Mouse (Mus musculus): ENCODE data around the gene Cox5b. TPM values are rescaled to one million over a fixed set of nuclear protein-coding genes. Genes with fewer than 3 reads are reported as not detected.
A peak's percentile ranks its signal among the peaks of the same experiment; 100 is the strongest.

Cox5b gene
- polyA plus RNA-seq, 1 experiment from 2014 or later = 626 TPM

- ATAC-seq = peak; percentile 70
These were observed 46.1 kb downstream of the Cox5b start for GRCm38 (mm10) chr1:36737300-36737699.

GRCm38 (mm10) chr1:36739231-36739630, 48.0 kb downstream of the Cox5b start:
- WGBS = 61% methylated on average over 5 of the region's 5 CpGs
- H3K9me3 ChIP-seq (replicated peaks; ENCODE audit: control insufficient read depth, low read length, poor library complexity, severe bottlenecking) = no peaks in the 10 kb centered on the region
- H3K27me3 ChIP-seq (ENCODE audit: control insufficient read depth, insufficient read depth, low read depth, low read length) = no peaks in the 10 kb centered on the region
- H3K27ac ChIP-seq (ENCODE audit: low read length) = no peak overlapping the region
- no peak overlapping the region for H3K4me2 ChIP-seq (ENCODE audit: low read length)
- no peak overlapping the region for H3K9ac ChIP-seq (ENCODE audit: low read depth, low read length)
- peaks cover 3% of the 10 kb centered on the region; the same call in 1 of the 2 replicates for H3K4me1 ChIP-seq (ENCODE audit: control insufficient read depth, insufficient read depth, low read length)
- H3K4me3 ChIP-seq (ENCODE audit: low read depth, low read length) = no peak overlapping the region
- no peaks in the 10 kb centered on the region for H3K36me3 ChIP-seq (ENCODE audit: control insufficient read depth, insufficient read depth, low read length)
- ATAC-seq = no peak

More at GRCm38 (mm10) chr1:36737300-36737699, 46.1 kb downstream of the Cox5b start:
- H3K4me3 ChIP-seq (ENCODE audit: low read depth, low read length) = no peak overlapping the region
- H3K27ac ChIP-seq (ENCODE audit: low read length) = no peak overlapping the region
- no peak overlapping the region for H3K9ac ChIP-seq (ENCODE audit: low read depth, low read length)
- 13% methylated on average over 4 of the region's 4 CpGs for WGBS
- no peaks in the 10 kb centered on the region for H3K4me1 ChIP-seq (ENCODE audit: control insufficient read depth, insufficient read depth, low read length)
- no peaks in the 10 kb centered on the region for H3K27me3 ChIP-seq (ENCODE audit: control insufficient read depth, insufficient read depth, low read depth, low read length)
- H3K4me2 ChIP-seq (ENCODE audit: low read length) = no peak overlapping the region
- H3K36me3 ChIP-seq (ENCODE audit: control insufficient read depth, insufficient read depth, low read length) = no peaks in the 10 kb centered on the region
- H3K9me3 ChIP-seq (replicated peaks; ENCODE audit: control insufficient read depth, low read length, poor library complexity, severe bottlenecking) = no peaks in the 10 kb centered on the region

DNA sequence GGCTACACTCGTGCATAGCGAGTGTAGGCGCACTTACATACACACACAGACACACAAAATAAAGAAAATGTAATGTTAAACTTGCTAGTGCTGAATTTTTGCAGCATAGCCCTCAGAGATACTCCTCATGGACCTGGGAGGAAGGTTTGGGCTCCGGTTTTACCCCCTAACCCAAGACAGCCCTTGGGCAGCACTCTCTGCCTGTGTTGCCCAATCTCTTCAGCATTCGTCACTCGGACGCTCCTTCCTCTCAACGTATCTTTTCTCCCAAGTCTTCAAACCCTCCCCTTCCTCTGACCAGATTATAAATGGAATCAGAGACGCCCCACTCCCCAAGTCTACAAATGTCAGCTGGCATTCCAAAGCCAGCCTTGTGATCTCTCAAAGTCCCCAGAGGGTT, 51.8 kb downstream of the Cox5b start:
- no peak overlapping the region for H3K27ac ChIP-seq (ENCODE audit: low read length)
- no peak for ATAC-seq

More for the DNA sequence above, 51.8 kb downstream of the Cox5b start:
- WGBS = 82% methylated on average over 9 of the region's 9 CpGs
- Histone ChIP-seq H3K36me3 (ENCODE audit: control insufficient read depth, insufficient read depth, low read length) (no peaks in the 10 kb centered on the region), H3K4me1 (ENCODE audit: control insufficient read depth, insufficient read depth, low read length) (peaks cover 6% of the 10 kb centered on the region; the same call in 1 of the 2 replicates), H3K27me3 (ENCODE audit: control insufficient read depth, insufficient read depth, low read depth, low read length) (no peaks in the 10 kb centered on the region), H3K9ac (ENCODE audit: low read depth, low read length) (no peak overlapping the region), H3K4me3 (ENCODE audit: low read depth, low read length) (no peak overlapping the region), H3K4me2 (ENCODE audit: low read length) (no peak overlapping the region), H3K9me3 (replicated peaks; ENCODE audit: control insufficient read depth, low read length, poor library complexity, severe bottlenecking) (no peaks in the 10 kb centered on the region)

Small RNAs within 50 kb of the gene (microRNA-seq; reads per million reads assigned to microRNA genes)
- not detected for gene Gm24133

Other genes with a start within 250 kb of the Cox5b start
- gene Lman2l, start 246.2 kb upstream of the Cox5b start, polyA plus RNA-seq (2015; fragmentation: Nextera tagmentation; extraction: Ambion mirVana) = 65.7 and 73.0 TPM in 2 replicates
- 9.8 and 11.5 TPM in 2 replicates for gene Cnnm4, start 219.8 kb upstream of the Cox5b start, polyA plus RNA-seq (2015; fragmentation: Nextera tagmentation; extraction: Ambion mirVana)
- 4.2 and 4.5 TPM in 2 replicates for gene Cnnm3, start 179.6 kb upstream of the Cox5b start, polyA plus RNA-seq (2015; fragmentation: Nextera tagmentation; extraction: Ambion mirVana)
- 16.1 and 17.0 TPM in 2 replicates for gene Ankrd23, start 154.6 kb upstream of the Cox5b start, polyA plus RNA-seq (2015; fragmentation: Nextera tagmentation; extraction: Ambion mirVana)
- 0.20 and 0.75 TPM in 2 replicates for gene Gm42417, start 152.0 kb upstream of the Cox5b start, polyA plus RNA-seq (2015; fragmentation: Nextera tagmentation; extraction: Ambion mirVana)
- gene Ankrd39, start 144.0 kb upstream of the Cox5b start, polyA plus RNA-seq (2015; fragmentation: Nextera tagmentation; extraction: Ambion mirVana) = 30.6 and 32.8 TPM in 2 replicates
- gene Sema4c, start 133.1 kb upstream of the Cox5b start, polyA plus RNA-seq (2015; fragmentation: Nextera tagmentation; extraction: Ambion mirVana) = 24.4 and 27.0 TPM in 2 replicates
- 0.33 TPM in 1 of 2 replicates, not detected in the other for gene Fam178b, start 8.3 kb upstream of the Cox5b start, polyA plus RNA-seq (2015; fragmentation: Nextera tagmentation; extraction: Ambion mirVana)
- gene 4933424G06Rik, start 18.7 kb downstream of the Cox5b start, polyA plus RNA-seq (2015; fragmentation: Nextera tagmentation; extraction: Ambion mirVana) = 0.75 and 1.2 TPM in 2 replicates
- gene Actr1b, start 23.0 kb downstream of the Cox5b start, polyA plus RNA-seq (2015; fragmentation: Nextera tagmentation; extraction: Ambion mirVana) = 92.3 and 106 TPM in 2 replicates
- 2.0 and 2.6 TPM in 2 replicates for gene Zap70, start 70.3 kb downstream of the Cox5b start, polyA plus RNA-seq (2015; fragmentation: Nextera tagmentation; extraction: Ambion mirVana)